Mouse (Mus musculus) layer of hippocampus, postnatal 36 days (tissue): ENCODE results near the gene Hist2h3c1. TPM values are rescaled to one million over a fixed set of nuclear protein-coding genes. Genes with fewer than 3 reads are reported as not detected.
A peak's percentile ranks its signal among the peaks of the same experiment; 100 is the strongest.
"Not testable (repeated sequence)": the region's sequence is repeated elsewhere in the genome, so short reads cannot be mapped to it uniquely, and the experiment has no call there.

ENCODE experiments used
- DNase-seq, 2 experiments: peaks; one replicate each; pipeline ENCODE4 v3.0.0; 2022
- total RNA-seq, 2 experiments: library from RNA; stranded (reverse); gene quantifications; 2 replicates each; pipeline ENCODE4 v1.2.3; 2021

Hist2h3c1 gene
- total RNA-seq: not detected

DNA sequence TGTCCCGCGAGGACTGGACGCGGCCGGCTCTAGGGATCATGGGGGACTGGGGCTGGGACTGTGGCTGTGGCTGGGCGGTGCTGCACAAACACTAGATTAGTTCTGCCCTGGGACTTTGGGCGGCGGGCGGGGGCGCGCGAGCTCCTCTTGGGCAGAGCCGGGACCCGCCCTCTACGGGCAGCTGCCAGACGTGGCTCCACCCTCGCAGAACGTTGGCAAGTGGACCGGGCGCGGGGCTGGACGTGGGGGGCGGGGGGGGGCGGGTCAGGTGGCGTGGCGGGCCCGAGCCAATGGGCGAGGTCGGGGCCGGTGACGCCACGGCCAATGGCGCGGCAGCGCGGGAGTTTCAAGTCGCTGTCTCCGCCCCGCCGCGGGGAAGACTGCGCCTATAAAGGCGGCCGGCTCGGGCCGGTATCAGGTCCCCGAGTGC lies at the start of gene Hist2h3c1:
TSS of gene Hist2h3c1 (plus strand) at position 259 of the 430 bp plus-strand sequence.
- DNase-seq: not testable (repeated sequence)

DNA sequence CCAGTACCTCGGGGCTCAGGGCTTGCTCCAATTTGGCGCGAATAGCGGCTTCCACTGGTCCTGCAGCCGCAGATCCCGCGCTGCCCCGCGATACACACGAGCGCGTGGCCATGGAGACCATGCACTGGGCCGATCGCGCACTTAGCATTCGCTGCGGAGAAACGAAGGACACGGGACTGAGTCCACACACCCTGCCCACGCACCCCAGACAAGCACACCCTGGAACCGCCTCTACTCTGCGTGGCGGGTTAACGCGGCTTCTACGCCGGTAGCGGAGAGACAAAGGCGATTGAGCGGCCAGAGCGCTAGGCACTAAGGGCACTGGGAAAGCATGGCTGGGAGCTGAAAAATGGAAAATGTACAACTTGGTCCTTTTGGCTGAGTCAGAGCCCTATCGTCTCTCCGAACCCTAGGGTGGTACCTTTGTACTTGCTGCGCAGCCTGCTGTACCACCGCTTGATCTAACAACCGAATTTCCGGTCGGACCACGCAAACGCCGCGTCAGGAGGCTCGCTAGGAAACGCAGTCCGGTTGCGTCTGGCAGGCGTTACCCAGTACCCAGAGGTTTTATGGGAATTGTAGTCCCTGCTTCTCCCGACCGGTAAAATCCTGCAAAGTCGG lies 49.2 kb upstream of the Hist2h3c1 start:
- DNase-seq: peak; percentile 92 to 94

DNA sequence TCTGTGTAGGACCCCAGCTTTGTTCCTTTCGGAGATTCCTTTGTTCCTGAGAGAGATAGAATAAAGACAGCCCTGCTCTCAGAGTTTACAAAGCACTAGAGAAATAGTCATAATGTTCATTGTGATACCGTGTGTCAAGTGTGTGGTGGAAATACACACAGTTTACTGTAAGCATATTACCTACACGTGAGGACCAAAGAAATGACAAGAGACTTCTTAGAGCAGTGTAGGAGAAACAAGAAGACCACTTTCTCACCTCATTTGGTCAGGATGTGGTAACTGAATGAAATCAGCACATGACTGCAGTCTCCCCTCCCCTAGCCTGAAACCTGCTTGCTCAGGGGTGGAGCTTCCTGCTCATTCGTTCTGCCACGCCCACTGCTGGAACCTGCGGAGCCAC lies 48.3 kb upstream of the Hist2h3c1 start:
- no peak for DNase-seq

DNA sequence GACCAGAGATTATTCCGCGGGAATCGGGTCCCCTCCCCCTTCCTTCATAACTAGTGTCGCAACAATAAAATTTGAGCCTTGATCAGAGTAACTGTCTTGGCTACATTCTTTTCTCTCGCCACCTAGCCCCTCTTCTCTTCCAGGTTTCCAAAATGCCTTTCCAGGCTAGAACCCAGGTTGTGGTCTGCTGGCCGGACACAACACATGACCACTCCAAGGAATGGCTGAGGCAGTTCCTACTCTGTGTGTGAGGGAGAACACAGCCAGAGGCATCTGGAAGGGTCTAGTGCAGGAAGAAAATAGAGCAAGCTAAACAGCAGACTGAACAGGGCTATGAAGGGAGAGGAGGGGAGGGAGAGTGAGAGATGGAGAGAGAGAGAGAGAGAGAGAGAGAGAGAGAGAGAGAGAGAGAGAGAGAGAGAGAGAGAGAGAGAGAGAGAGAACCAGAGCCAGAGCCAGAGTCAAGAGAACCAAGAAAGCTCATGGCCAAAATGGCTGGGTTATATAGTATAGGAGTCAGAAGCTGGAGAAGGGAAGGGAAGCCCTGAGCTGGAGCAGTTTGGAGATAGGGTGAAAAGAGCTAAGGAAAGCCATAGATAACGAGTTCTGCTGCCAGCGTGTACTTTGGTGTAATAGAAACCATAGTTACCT lies 47.8 kb upstream of the Hist2h3c1 start:
- not testable (repeated sequence) for DNase-seq

DNA sequence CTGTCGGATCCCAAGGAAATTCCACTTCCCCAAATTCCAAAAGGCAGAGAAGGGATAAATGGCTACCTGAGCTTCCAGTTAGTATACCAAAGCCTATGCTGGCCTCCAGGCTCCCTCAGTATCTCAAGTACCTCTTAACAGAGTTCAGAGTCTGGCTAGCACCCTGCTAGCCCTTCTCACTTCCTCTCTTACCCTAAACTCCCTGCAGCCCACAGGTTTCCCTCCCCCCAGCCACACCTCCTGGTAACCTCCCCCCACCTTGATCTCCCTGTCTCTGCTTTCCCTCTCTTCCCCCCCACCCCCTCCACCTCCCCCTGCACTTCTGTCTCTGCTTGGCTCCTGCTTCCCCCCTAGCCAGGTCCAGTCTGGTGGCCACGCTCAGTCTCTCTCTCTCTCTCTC lies 46.8 kb upstream of the Hist2h3c1 start:
- DNase-seq: no peak

DNA sequence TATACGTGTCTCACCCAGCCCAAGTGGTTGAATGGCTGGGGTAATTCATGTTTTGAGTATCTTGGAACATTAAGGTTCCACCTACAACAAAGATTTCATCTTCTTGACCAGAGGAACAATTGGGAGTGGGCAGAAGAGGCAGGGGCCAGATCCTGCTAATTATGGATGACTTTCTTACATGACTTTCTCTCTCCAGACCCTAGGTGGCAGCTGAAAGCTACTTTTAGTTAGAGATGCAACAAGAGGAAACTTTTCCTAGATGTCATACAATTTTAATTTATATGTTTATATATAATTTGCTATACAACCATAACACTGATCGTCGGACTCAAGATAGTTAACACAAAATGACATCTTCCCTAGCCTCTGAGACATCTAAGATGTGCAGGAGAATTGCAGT lies 38.7 kb upstream of the Hist2h3c1 start:
- no peak for DNase-seq

DNA sequence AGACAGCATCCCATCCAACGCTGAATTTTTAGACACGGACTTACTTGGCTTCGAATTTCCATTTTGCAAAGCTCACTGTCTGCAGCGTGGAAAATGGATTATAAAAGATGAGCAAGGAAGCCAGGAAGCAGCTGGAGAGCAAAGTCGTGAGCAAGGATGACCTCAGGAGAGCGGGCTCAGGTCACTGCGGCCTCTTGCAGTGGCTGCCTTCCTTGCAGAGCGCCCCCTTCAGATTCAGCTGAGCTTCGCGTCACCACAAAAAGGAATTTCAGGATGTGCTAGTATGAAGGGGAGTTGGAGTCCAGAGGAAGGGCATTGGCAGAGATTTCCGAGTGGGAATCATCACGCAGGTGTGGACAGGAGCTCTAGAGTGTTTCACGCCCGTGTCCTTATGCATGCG lies 37.2 kb upstream of the Hist2h3c1 start:
- no peak for DNase-seq

DNA sequence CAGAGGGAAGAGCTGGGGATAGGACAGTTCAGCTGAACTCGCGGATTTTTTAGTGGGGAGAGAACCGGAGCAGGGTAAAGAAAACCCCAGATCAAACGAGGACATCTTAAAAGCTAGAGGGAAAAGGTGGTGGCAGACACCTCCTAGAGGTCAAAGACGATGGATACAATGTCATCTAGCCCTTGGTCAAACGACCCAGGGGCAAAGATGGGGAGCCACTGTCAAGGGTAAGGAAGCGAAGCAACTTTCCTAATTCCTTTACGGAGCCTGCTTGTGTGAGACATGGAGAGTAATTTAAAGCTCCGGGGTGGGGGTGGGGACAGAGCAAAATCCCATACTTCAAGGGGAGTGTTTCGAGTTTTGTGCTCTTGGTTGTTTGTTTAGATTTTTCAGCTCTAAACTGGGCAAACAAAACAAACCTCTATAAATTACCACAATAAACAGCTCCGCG lies 27.3 kb upstream of the Hist2h3c1 start:
- peak in 1 of 2 experiments; percentile 37 for DNase-seq

DNA sequence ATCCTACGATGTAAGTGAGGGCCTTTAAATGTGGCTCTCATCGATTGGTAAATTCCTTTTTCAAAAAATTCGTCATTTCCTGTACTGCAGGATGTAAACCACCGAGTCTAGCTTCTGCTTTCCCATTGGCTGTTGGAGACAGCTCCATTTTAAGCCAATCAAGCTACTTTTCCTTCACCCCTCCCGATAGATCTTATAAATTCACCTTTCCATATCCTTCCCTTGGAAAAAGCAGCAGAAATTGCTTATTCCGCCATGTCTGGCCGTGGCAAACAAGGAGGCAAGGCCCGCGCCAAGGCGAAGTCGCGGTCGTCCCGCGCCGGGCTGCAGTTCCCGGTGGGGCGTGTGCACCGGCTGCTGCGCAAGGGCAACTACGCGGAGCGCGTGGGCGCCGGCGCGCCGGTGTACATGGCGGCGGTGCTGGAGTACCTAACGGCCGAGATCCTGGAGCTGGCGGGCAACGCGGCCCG lies 26.8 kb upstream of the Hist2h3c1 start, which contains the start of the genes Bola1 and Hist2h2ab:
TSS of gene Bola1 (minus strand) at position 49 of the 470 bp plus-strand sequence.
TSS of gene Hist2h2ab (plus strand) at position 205 of the 470 bp plus-strand sequence.
- peak; percentile 79 to 83 for DNase-seq

DNA sequence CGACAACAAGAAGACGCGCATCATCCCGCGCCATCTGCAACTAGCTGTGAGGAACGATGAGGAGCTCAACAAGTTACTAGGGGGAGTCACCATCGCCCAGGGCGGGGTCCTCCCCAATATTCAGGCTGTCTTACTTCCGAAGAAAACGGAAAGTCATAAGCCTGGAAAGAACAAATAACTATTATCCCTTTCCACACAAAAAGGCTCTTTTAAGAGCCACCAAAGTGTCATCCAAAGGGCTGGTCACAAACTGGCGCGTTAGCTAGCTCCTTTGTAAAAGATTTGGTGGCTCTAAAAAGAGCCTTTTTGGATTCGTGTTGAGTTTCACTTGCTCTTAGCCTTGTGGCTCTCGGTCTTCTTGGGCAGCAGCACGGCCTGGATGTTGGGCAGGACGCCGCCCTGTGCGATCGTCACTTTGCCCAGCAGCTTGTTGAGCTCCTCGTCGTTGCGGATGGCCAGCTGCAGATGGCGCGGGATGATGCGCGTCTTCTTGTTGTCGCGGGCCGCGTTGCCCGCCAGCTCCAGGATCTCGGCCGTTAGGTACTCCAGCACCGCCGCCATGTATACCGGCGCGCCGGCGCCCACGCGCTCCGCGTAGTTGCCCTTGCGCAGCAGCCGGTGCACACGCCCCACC lies 26.2 kb upstream of the Hist2h3c1 start:
- not testable (repeated sequence) for DNase-seq

DNA sequence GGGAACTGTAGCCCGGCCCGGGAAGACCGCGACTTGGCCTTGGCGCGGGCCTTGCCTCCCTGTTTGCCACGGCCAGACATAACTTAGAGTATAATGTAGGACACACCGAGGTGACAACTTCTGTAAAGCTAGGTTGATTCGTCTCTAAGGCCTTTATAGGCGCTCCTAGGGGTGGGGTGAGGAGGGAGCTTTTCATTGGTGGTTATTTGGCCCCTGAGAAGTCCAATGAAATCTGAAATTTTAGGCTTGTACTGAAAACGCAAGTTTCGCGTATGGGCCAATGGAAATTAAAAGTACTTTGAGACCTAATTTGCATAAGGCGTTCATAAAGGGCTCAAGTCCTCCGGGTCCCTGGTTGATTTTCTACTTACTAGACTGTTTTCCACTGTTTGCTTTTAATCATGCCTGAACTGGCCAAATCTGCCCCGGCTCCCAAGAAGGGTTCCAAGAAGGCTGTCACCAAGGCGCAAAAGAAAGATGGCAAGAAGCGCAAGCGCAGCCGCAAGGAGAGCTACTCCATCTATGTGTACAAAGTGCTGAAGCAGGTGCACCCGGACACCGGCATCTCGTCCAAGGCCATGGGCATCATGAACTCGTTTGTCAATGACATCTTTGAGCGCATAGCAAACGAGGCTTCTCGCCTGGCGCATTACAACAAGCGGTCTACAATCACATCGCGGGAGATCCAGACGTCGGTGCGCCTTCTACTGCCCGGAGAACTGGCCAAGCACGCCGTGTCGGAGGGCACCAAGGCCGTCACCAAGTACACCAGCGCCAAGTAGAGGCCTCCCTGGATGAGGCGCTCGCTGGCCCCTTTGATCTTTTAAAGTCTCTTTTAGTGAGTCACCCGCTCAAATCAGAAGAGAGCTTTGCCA lies 25.5 kb upstream of the Hist2h3c1 start, which contains the start of the genes Hist2h2ac and Hist2h2be:
TSS of gene Hist2h2ac (minus strand) at position 116 of the 875 bp plus-strand sequence.
TSS of gene Hist2h2be (plus strand) at position 355 of the 875 bp plus-strand sequence.
- peak; percentile 85 to 89 for DNase-seq

DNA sequence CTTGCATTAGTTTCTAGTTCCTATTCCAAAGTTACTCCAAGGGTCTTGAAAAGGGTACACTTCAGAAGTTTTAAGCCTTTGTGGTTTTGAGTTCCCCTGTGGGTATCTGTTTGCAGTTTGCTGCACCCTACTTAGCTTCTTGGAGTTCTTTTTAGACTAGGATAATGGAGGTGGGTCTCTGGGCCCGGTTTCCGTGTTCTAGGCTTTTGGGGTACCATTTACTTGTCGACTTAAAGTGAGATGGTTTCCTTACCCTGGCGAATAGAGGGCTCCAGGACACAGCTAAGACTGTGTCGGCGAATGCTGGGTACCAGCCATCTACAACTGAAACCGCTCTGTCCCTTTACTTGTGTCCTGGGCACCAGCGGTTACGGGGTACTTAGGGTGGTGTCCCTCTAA lies 24.8 kb upstream of the Hist2h3c1 start:
- DNase-seq: no peak

DNA sequence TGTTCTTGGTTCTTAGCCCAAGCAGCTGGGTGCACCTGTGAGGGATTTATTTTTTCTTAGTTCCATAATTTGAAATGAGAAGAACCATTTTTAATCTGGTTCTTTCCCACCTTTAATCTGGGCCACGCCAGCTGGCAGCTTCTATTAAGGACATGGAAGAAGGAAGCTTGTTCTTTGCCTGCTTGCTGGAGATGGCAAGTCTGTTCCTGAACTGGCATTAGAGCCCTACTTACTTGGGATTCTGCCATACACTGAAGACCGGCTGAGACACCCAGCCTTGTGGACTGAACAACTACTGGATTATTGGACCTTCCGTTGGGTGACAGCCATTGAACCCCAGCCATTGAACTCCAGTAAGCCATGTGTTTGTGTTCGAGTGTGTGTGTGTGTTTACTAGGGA lies 23.7 kb upstream of the Hist2h3c1 start:
- no peak for DNase-seq

DNA sequence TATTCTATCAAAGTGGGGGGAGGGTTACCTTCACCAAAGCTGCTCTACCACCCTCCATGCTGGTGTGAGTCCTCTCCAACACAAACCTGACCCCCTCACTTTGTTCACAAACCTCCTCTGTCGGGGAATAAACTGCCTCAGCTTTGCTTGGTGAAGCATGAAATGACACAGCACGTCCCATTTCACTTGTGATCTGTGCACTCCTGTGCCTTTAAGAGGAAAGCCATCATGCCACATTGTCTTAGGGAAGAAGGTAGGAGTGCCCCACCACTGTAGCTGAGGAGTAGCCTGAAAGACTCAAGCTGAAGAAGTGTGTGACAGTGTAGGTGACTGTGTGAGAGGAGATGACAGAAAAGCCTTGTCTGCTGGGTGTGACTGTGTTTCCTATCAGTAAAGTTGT lies 21.1 kb upstream of the Hist2h3c1 start:
- DNase-seq: no peak

DNA sequence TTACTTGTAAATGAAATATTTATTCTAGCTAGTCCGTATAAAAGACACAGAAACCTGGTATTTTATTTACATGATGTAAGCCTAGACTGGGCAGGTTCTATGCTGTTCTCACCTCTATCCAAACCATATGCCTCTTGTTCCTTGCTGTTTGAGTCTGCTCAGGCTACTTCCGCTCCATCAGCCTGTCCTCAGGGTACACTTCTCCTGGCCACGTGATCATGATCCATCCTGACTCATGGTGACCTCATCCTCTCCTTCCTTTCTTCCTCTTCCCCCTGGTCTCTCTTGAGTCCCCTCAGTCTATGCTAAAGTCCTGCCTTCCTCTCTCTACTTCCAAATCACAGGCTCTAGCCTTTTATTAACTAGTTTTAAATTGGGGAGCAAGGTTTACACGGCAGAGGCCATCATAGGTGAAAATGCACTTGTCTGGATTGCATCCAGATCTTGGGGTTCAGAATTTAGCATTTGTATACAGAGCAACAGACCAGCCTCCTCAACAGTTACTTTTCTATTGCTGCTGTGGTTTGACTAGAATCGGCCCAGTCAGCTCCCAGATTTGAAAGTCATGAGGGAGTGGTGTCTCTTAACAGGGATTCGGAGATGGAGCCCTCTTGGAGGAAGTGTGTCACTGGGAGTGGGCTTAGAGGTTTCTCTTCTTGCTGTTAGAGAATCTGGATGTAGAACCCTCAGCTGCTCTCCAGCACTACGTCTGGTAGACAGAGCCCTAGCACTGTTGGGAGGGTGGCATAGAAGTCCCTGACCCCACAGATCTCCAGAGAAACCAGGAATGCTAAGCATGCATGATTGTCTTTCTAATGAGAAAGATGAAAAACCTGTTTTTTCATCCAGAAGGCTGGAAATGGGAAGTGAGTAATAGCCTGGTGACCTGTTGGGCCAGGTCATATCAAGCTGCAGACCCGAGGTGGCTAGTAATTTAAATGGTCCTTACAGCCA lies 19.5 kb upstream of the Hist2h3c1 start:
- DNase-seq: no peak

DNA sequence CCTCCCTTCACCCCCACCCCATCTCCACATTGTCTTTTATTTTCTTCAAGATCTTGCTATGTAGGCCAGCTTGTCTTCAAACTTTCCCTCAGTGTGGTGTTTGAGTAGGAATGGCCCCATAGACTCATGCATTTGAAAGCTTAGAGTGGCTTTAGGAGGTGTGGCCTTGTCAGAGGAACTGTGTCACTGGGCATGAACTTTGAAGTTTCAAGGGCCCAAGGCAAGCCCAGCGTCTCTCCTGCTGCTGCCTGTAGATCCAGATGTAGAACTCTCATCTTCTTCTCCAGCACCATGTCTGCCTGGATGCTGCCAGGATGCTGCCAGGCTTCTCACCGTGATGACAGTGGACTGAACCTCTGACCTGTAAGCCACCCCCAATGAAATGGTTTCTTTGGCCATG lies 17.7 kb upstream of the Hist2h3c1 start:
- DNase-seq: no peak

DNA sequence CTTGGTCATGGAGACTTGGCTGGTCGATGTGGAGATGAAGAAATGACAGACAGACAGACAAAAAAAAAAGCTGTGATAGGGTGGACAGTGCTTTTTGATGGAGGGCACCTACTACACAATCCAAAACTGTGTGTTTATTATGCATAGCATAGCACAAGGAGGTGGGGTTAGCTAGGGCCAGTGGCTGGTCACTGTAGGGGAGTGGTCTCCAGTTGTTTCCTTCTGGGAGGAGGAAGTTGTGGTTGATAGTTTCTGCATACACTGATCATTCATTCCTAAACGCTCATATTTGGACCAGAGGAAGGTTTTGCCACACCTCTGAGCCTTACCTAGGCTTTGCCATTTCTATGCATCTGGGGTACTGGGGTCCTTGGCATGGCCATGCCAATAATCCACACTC lies 16.1 kb upstream of the Hist2h3c1 start:
- no peak for DNase-seq

DNA sequence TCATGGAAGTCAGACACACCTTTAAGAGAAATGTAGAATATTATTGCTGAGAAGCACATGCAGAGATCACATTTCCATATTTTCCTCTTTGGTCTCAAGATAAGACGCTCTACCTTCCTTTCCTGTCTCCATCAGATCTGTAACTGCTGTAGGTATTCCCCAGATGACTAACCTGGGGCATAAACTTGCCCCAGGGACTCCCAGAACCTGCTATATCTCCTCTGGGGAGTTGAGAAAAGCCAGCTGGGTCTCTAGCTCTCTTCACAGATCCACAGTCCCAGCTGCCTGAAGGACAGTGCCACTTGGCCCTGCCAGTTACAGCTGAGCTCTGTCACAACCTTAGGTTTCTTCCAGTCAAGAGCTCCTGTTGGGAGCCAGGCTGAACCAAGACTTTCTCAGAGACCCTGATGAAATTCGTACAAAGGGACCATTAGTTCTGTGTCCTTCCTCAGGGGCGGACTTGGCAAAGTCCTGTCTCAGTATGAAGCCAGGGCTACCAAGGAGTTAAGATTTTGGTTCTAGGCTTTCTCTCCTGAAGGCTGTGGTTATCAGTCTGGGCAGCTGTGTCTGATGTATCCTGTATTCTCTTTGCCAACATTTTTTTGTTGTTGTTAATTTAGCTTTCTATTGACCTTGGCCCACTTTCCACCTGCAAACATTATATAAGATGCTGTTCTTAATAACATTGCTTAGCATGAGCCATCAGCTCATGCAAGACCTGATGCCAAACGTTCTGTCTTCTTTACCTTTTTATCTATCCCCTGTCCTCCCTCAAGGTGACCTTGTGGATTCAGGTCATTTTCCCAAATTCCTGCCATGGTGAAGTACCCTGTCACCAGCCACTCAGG lies 15.4 kb upstream of the Hist2h3c1 start:
- DNase-seq: no peak

DNA sequence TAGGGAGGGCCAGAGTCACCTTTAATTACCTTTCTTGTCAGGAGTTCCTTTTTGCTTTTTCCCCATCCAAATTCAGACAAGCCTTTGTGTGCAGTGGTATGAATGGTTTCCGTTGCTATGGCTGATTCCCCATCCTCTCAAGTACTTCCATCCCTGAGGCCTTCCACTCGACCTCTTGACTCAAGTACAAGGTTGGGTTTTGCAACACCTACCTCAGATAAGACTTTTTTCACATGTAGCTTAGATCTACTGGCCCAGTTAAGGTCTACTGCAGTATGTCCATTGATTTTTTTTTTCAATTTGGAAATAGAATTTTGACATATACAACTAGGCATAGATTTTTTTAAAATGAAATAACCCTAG lies 14.7 kb upstream of the Hist2h3c1 start:
- no peak for DNase-seq

DNA sequence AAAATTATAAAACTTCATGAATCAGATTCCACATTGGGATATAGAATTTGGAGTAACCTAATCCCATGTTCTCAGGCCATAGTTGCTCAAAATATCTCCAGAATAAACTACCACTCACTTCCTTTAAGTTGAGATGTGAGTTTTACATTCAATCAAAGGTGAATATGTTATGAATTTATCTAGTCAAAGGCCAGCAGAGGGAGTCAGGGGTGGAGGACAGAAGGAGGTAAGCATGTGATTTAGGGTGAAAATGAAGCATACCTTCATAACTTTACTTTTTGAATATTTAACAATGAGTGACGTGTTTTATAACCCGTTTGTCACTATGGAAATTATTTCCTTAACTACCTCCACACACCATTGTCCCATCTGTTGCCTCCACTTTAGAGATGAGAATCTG lies 11.6 kb upstream of the Hist2h3c1 start:
- no peak for DNase-seq
